Mouse (Mus musculus) kidney, embryonic 14.5 days (tissue): ENCODE data around the gene Snx1. TPM values are rescaled to one million over a fixed set of nuclear protein-coding genes. Genes with fewer than 3 reads are reported as not detected.

ENCODE experiments used
- ATAC-seq: fragments of 200-750 bp; cut with Nextera tagmentation; 2 replicates; pipeline ENCODE4 v1.8.0; 2017; ENCODE audit warnings: moderate number of reproducible peaks, mild to moderate bottlenecking, moderate TSS enrichment, moderate library complexity; ENCODE audit not compliant: low FRiP score, low TSS enrichment
- H3K27ac ChIP-seq: fragments of 300-500 bp; sonication (generic); 2 replicates; pipeline ENCODE4 v1.5.1; 2014; ENCODE audit warnings: low read depth, mild to moderate bottlenecking, low read length, moderate library complexity, mixed read lengths
- H3K27me3 ChIP-seq: fragments of 300-500 bp; sonication (generic); 2 replicates; pipeline ENCODE4 v1.6.1; 2014; ENCODE audit warnings: mild to moderate bottlenecking, low read length; ENCODE audit not compliant: control insufficient read depth, insufficient read depth
- H3K36me3 ChIP-seq: fragments of 300-500 bp; sonication (generic); 2 replicates; pipeline ENCODE4 v1.6.1; 2014; ENCODE audit warnings: low read length, mixed read lengths; ENCODE audit not compliant: control insufficient read depth, insufficient read depth
- H3K4me1 ChIP-seq: fragments of 300-500 bp; sonication (generic); 2 replicates; pipeline ENCODE4 v1.6.1; 2014; ENCODE audit warnings: low read length, mixed read lengths; ENCODE audit not compliant: control insufficient read depth, insufficient read depth
- H3K4me2 ChIP-seq: fragments of 300-500 bp; sonication (generic); replicated peaks from 2 replicates; pipeline ENCODE4 v1.6.1; 2014; ENCODE audit warnings: low read depth, mild to moderate bottlenecking, low read length
- H3K4me3 ChIP-seq: fragments of 300-500 bp; sonication (generic); 2 replicates; pipeline ENCODE4 v1.5.1; 2014; ENCODE audit warnings: mild to moderate bottlenecking, low read length
- H3K9ac ChIP-seq: fragments of 300-500 bp; sonication (generic); 2 replicates; pipeline ENCODE4 v1.6.1; 2014; ENCODE audit warnings: low read depth, mild to moderate bottlenecking, low read length, moderate library complexity
- H3K9me3 ChIP-seq: fragments of 300-500 bp; sonication (generic); 2 replicates; pipeline ENCODE4 v1.6.1; 2016; ENCODE audit warnings: low read length; ENCODE audit not compliant: control insufficient read depth
- WGBS: fragments of 180-500 bp; shearing (Covaris S2); extraction: QIAGEN DNeasy Blood & Tissue Kit; methylation state at CpG from one replicate; pipeline ENCODE4 v1.1.7; 2014; 5-methylcytosine and 5-hydroxymethylcytosine counted together
- polyA plus RNA-seq: library from polyadenylated mRNA; unstranded; fragments of >200 nt; fragmentation: Nextera tagmentation; extraction: Ambion mirVana; gene quantifications from 2 replicates; pipeline ENCODE4 v1.2.1, GENCODE M21; 2014

Snx1 gene
- polyA plus RNA-seq, 1 experiment from 2014 or later, result 130 TPM

DNA sequence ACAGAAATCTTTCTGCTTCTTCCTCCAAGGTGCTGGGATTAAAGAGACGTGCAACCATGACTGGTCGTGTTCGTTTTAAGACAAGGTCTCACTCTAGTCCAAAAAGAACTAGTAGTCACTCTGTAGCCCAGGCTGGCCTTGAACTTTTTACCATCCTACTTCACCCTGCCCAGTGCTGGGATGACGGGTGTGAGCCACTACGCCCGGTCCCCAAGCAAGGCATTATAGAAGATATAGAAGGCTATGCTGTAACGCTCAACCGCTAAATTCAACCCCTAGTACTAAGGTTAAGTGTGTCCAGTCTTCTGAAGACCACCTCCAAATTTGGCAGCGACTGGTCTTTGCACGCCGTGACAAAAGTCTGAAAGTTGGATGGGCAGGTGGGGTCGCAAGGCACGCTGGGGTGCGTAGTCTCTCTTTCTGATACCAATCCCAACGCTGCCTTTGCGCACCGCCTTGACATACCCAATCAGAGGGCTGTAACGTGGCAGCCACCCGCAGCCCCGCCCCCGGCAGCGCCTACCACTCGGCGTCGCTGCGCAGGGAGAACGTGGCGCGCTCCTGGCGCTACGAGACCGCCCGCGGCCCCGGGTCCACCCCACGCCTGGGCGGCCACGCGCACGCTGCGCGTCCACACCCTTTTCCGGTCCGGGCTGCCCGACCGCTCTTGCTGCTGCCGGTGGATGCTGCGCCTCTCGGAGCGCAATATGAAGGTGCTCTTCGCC lies 66.6 kb downstream of the Snx1 start, which contains the start of gene Ppib:
TSS of gene Ppib (plus strand) at position 640 of the 725 bp plus-strand sequence.
- H3K9ac ChIP-seq, result peak within 1 kb of the TSS; percentile 80
- no peaks in the 10 kb centered on the region for H3K27me3 ChIP-seq
- WGBS, result 1% methylated on average over 51 of the region's 51 CpGs
- H3K9me3 ChIP-seq, result no peaks in the 10 kb centered on the region
- H3K4me1 ChIP-seq, result peaks cover 15% of the 10 kb centered on the region
- ATAC-seq, result peak; percentile 97
- no peak within 1 kb of the TSS for H3K27ac ChIP-seq
- H3K36me3 ChIP-seq, result peaks cover 26% of the 10 kb centered on the region
- H3K4me3 ChIP-seq, result peak within 1 kb of the TSS; percentile 69
- peak within 1 kb of the TSS; percentile 78 for H3K4me2 ChIP-seq

DNA sequence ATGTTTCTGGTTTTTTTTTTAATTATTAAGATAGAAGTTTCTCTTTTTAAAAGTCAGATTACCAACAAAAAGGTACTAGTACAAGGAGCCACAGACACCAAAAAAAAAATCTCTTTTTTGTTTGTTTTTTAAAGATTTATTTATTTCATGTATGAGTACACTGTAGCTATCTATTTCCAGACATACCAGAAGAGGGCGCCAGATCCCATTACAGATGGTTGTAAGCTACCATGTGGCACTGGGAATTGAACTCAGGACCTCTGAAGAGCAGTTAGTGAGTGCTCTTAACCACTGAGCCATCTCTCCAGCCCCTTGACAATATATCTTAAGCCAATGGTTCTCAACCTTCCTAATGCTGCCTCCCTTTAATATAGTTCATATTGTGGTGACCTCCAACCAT lies 72.8 kb downstream of the Snx1 start:
- H3K36me3 ChIP-seq, result no peaks in the 10 kb centered on the region
- no peak for ATAC-seq
- 30% methylated on average over 1 of the region's 1 CpGs for WGBS

GRCm38 (mm10) chr9:66052731-66053130 lies 73.7 kb downstream of the Snx1 start:
- Histone ChIP-seq H3K4me3 (no peak overlapping the region), H3K4me2 (no peak overlapping the region), H3K27me3 (no peaks in the 10 kb centered on the region), H3K27ac (no peak overlapping the region), H3K9ac (no peak overlapping the region), H3K36me3 (no peaks in the 10 kb centered on the region), H3K9me3 (no peaks in the 10 kb centered on the region), H3K4me1 (peaks cover 8% of the 10 kb centered on the region)
- ATAC-seq, result no peak
- 97% methylated on average over 1 of the region's 1 CpGs for WGBS

More for the DNA sequence above, 72.8 kb downstream of the Snx1 start:
- Histone ChIP-seq H3K4me1 (peaks cover 8% of the 10 kb centered on the region), H3K27me3 (no peaks in the 10 kb centered on the region), H3K4me3 (no peak overlapping the region), H3K4me2 (no peak overlapping the region), H3K9ac (no peak overlapping the region), H3K27ac (no peak overlapping the region), H3K9me3 (no peaks in the 10 kb centered on the region)

DNA sequence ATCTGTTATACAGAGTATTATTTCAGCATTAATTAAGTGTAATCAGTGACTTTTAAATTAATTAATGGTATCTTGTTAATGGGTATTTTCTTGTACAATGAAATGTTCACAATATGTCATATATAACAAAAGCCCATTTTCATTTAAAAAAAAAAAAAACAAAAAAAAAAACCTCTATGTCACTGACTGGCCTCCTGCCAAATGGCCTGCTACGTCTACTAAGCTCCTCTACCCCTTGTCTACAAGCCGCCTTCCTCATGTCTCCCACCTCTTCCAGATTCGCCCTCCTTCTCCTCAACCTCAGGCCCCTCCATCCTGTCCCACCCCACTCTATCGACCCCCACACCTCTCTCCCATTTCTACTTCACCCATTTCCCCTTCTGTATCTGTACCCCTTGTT lies 74.9 kb downstream of the Snx1 start:
- no peak overlapping the region for H3K27ac ChIP-seq

DNA sequence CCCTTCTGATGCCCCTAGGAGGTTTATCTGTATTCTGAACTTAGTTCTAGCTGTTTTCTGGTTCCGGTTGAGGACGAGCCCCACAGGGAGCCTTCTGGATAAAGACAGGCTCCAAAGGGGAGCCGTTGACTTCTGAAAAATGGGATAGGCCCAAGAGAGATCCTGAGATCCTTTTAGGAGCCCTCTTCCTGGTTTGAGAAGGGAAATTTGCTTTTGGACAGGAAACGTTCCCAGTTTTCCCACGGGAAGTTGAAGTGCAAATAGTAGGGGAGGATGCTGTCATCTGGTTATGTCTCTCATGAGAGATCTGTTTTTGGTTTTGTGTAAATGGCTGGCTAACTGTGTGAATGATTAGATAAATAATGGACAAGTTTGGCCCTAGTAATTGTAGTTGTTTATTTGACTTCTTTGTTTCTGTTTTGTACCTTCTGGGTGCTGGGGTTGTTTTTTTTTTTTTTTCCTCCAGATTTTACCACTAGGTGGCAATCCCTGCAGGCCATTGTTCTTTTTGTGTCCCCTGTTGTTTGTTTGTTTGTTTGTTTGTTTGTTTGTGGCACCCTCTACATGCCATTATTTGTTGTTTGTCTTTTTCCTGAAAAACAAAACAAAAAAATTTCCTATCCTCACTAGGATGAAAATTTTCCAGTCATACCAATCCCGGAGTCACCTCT lies 76.3 kb downstream of the Snx1 start:
- H3K4me2 ChIP-seq, result no peak overlapping the region
- WGBS, result 59% methylated on average over 6 of the region's 6 CpGs
- H3K36me3 ChIP-seq, result no peaks in the 10 kb centered on the region
- ATAC-seq, result no peak
- peak overlapping the region; percentile 47; the same call in 1 of the 2 replicates for H3K27ac ChIP-seq
- H3K27me3 ChIP-seq, result no peaks in the 10 kb centered on the region
- no peak overlapping the region for H3K9ac ChIP-seq
- no peak overlapping the region for H3K4me3 ChIP-seq
- no peaks in the 10 kb centered on the region for H3K9me3 ChIP-seq
- H3K4me1 ChIP-seq, result peaks cover 8% of the 10 kb centered on the region

More for the DNA sequence above, 74.9 kb downstream of the Snx1 start:
- ATAC-seq, result no peak
- Histone ChIP-seq H3K4me1 (peaks cover 8% of the 10 kb centered on the region), H3K9me3 (no peaks in the 10 kb centered on the region), H3K4me3 (no peak overlapping the region), H3K27me3 (no peaks in the 10 kb centered on the region), H3K9ac (no peak overlapping the region), H3K4me2 (no peak overlapping the region), H3K36me3 (no peaks in the 10 kb centered on the region)
- 77% methylated on average over 4 of the region's 4 CpGs for WGBS

GRCm38 (mm10) chr9:66043241-66043640 lies 83.1 kb downstream of the Snx1 start:
- Histone ChIP-seq H3K27me3 (no peaks in the 10 kb centered on the region), H3K9me3 (no peaks in the 10 kb centered on the region), H3K4me1 (no peaks in the 10 kb centered on the region), H3K4me3 (no peak overlapping the region), H3K4me2 (no peak overlapping the region), H3K36me3 (peaks cover 16% of the 10 kb centered on the region), H3K27ac (no peak overlapping the region), H3K9ac (no peak overlapping the region)
- WGBS, result 96% methylated on average over 3 of the region's 3 CpGs
- ATAC-seq, result no peak

- H3K27me3 ChIP-seq, result no peaks in the 10 kb centered on the region
- no peak for ATAC-seq
- H3K9me3 ChIP-seq, result no peaks in the 10 kb centered on the region
- no peak overlapping the region for H3K4me2 ChIP-seq
- peaks cover 16% of the 10 kb centered on the region for H3K36me3 ChIP-seq
- WGBS, result 68% methylated on average over 4 of the region's 4 CpGs
- no peaks in the 10 kb centered on the region for H3K4me1 ChIP-seq
- no peak overlapping the region for H3K4me3 ChIP-seq
- H3K27ac ChIP-seq, result no peak overlapping the region
- H3K9ac ChIP-seq, result no peak overlapping the region
Measured at GRCm38 (mm10) chr9:66042331-66042730, 84.1 kb downstream of the Snx1 start.

- Histone ChIP-seq H3K4me3 (no peak overlapping the region), H3K27me3 (no peaks in the 10 kb centered on the region), H3K4me2 (no peak overlapping the region), H3K36me3 (peaks cover 16% of the 10 kb centered on the region), H3K9me3 (no peaks in the 10 kb centered on the region), H3K9ac (no peak overlapping the region), H3K27ac (no peak overlapping the region), H3K4me1 (no peaks in the 10 kb centered on the region)
- WGBS, result 84% methylated on average over 3 of the region's 3 CpGs
- no peak for ATAC-seq
Measured at GRCm38 (mm10) chr9:66040801-66041200, 85.6 kb downstream of the Snx1 start.

DNA sequence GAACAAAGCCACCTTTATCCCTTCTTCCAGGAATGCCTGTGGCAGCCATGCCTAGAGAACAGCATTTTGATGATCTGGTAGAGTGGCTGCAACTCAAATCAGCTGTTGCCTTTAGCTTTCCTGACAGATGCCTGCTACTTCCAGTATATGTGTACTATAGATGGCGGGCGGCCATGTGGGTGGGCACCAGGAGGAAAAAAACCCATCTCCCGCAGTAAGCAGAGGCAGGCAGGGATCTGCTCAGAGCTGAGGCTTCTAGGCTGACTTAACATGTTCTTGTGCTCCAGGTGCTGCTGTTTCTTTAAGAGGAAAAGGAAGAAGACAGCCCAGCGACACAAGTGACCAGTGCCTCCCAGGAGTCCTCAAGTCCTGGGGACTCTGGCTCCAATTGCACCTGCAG lies 87.1 kb downstream of the Snx1 start:
- Histone ChIP-seq H3K4me1 (no peaks in the 10 kb centered on the region), H3K9me3 (no peaks in the 10 kb centered on the region), H3K4me2 (no peak overlapping the region), H3K27ac (no peak overlapping the region), H3K9ac (no peak overlapping the region), H3K4me3 (no peak overlapping the region), H3K27me3 (no peaks in the 10 kb centered on the region), H3K36me3 (peaks cover 21% of the 10 kb centered on the region)
- 76% methylated on average over 4 of the region's 4 CpGs for WGBS
- no peak for ATAC-seq
